Mouse (Mus musculus): ENCODE measurements around the gene Gm20388. TPM values are rescaled to one million over a fixed set of nuclear protein-coding genes. Genes with fewer than 3 reads are reported as not detected.

The Gm20388 gene
- polyA plus RNA-seq, 1 experiment from 2014 or later = not detected

DNA sequence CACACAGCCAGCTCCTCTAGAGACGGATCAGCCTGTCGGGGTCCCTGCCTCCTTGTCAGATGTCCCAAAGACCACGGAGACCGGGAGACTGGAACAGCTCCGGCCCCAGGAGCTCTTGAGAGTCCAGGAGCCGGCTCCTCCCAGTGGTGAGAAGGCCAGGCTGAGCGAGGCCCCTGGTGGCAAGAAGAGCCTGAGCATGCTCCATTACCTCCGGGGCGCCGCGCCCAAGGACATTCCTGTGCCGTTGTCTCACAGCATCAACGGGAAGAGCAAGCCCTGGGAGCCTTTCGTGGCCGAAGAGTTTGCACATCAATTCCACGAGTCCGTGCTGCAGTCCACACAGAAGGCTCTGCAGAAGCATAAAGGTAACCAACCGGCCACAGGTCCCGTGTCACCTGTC is 664.3 kb downstream of the Gm20388 start:
- H3K4me3 ChIP-seq (ENCODE audit: low read depth, low read length) = no peak overlapping the region
- H3K4me1 ChIP-seq (replicated peaks; ENCODE audit: control insufficient read depth, insufficient read depth, low read length) = no peaks in the 10 kb centered on the region
- H3K9ac ChIP-seq (ENCODE audit: low read depth, low read length) = no peak overlapping the region
- 60% methylated on average over 19 of the region's 19 CpGs for WGBS
- peak; percentile 32; the same call in 1 of the 2 replicates for TF ChIP-seq CTCF (IDR thresholded peaks at IDR 0.05; ENCODE audit: low read depth)
- no peak overlapping the region for H3K4me2 ChIP-seq (replicated peaks; ENCODE audit: low read depth)
- peaks cover 96% of the 10 kb centered on the region for H3K36me3 ChIP-seq (ENCODE audit: control insufficient read depth, insufficient read depth)
- no peak for ATAC-seq
- no peaks in the 10 kb centered on the region for H3K27me3 ChIP-seq (replicated peaks; ENCODE audit: control insufficient read depth, insufficient read depth, low read length)
- H3K9me3 ChIP-seq (ENCODE audit: control insufficient read depth) = no peaks in the 10 kb centered on the region
- H3K27ac ChIP-seq (ENCODE audit: low read depth, low read length) = no peak overlapping the region

DNA sequence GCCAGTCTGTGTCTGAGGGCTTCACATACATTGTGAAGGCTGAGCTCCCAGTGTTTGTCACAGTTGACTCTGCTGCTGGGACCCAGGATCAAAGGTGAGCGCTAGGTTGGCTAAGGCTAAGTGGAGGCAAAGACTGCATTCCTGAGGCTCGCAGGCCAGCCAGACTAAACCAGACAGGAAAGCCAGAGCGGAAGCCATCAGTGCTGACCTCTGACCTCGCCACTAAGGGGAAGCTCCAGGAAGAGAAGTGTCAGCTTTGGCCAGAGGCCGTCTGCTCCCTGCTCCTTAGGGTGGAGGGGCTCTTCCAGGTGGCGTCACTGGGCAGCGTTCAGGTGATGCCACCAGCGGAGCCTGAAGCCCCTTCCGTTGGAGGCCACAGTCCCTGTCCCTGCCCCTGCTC is 665.2 kb downstream of the Gm20388 start:
- H3K9ac ChIP-seq (ENCODE audit: low read depth, low read length) = no peak overlapping the region
- no peak overlapping the region for H3K4me2 ChIP-seq (replicated peaks; ENCODE audit: low read depth)
- no peaks in the 10 kb centered on the region for H3K4me1 ChIP-seq (replicated peaks; ENCODE audit: control insufficient read depth, insufficient read depth, low read length)
- H3K27ac ChIP-seq (ENCODE audit: low read depth, low read length) = no peak overlapping the region
- no peak overlapping the region for H3K4me3 ChIP-seq (ENCODE audit: low read depth, low read length)
- no peak for ATAC-seq
- no peak for TF ChIP-seq CTCF (IDR thresholded peaks at IDR 0.05; ENCODE audit: low read depth)
- no peaks in the 10 kb centered on the region for H3K27me3 ChIP-seq (replicated peaks; ENCODE audit: control insufficient read depth, insufficient read depth, low read length)
- no peaks in the 10 kb centered on the region for H3K9me3 ChIP-seq (ENCODE audit: control insufficient read depth)
- 66% methylated on average over 9 of the region's 9 CpGs for WGBS
- peaks cover 97% of the 10 kb centered on the region for H3K36me3 ChIP-seq (ENCODE audit: control insufficient read depth, insufficient read depth)

DNA sequence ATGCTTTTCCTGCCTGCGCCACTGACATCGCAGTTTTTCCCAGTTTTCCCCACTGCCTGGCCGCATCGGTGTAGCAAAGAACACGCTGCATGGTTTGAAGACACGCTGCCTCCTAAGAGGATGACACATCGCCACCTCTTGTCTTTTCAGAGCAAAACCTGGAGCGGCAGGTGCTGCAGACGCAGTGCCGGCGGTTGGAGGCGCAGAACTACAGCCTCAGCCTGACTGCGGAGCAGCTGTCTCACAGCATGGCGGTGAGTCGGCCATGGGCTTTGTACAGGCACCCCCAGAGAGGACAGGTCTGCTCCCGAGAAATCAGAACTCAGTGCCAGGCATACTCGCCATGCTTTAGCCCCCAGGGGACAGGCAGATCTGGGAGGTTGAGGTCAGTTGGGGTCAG is 667.2 kb downstream of the Gm20388 start:
- WGBS = 94% methylated on average over 17 of the region's 17 CpGs
- no peaks in the 10 kb centered on the region for H3K27me3 ChIP-seq (replicated peaks; ENCODE audit: control insufficient read depth, insufficient read depth, low read length)
- TF ChIP-seq CTCF (IDR thresholded peaks at IDR 0.05; ENCODE audit: low read depth) = no peak
- H3K9me3 ChIP-seq (ENCODE audit: control insufficient read depth) = no peaks in the 10 kb centered on the region
- no peaks in the 10 kb centered on the region for H3K4me1 ChIP-seq (replicated peaks; ENCODE audit: control insufficient read depth, insufficient read depth, low read length)
- H3K4me2 ChIP-seq (replicated peaks; ENCODE audit: low read depth) = no peak overlapping the region
- H3K27ac ChIP-seq (ENCODE audit: low read depth, low read length) = no peak overlapping the region; the same call in 1 of the 2 replicates
- H3K36me3 ChIP-seq (ENCODE audit: control insufficient read depth, insufficient read depth) = peaks cover 89% of the 10 kb centered on the region
- no peak overlapping the region for H3K4me3 ChIP-seq (ENCODE audit: low read depth, low read length)
- no peak overlapping the region for H3K9ac ChIP-seq (ENCODE audit: low read depth, low read length)
- ATAC-seq = no peak

DNA sequence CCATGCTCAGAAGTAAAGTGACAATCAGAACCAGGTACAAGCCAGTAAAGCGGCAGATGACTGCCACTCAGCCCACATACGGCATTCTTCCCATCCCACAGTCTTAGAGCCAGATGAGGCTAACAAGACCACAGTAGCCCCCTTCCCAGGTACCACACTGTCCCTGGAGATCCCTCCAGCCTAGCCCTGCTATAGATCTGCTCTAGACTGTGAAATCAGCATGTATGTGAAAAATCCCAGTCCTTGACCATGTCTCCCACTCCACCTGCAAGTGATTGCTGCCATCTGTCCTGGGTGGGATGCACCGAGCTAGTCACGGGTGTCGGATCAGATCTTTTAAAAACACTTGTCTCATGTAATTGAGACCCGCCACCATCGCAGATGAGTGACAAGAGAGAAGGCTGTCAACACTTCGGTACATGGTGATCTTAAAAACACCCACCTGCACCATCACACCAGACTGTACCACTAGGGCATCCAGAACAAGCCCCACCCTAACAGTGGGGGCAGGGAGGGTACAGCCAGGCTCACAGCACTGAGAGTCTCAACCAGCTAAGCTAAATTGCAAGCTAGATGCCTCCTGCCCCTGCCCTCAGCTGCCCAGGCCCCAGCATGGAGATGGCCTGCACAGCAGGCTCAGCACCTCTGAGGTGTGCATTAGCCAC is 669.8 kb downstream of the Gm20388 start:
- Histone ChIP-seq H3K36me3 (ENCODE audit: control insufficient read depth, insufficient read depth) (peaks cover 62% of the 10 kb centered on the region), H3K4me2 (replicated peaks; ENCODE audit: low read depth) (no peak overlapping the region), H3K27ac (ENCODE audit: low read depth, low read length) (no peak overlapping the region), H3K27me3 (replicated peaks; ENCODE audit: control insufficient read depth, insufficient read depth, low read length) (no peaks in the 10 kb centered on the region), H3K9me3 (ENCODE audit: control insufficient read depth) (no peaks in the 10 kb centered on the region), H3K4me3 (ENCODE audit: low read depth, low read length) (no peak overlapping the region), H3K4me1 (replicated peaks; ENCODE audit: control insufficient read depth, insufficient read depth, low read length) (no peaks in the 10 kb centered on the region), H3K9ac (ENCODE audit: low read depth, low read length) (no peak overlapping the region)
- 89% methylated on average over 8 of the region's 8 CpGs for WGBS
- no peak for TF ChIP-seq CTCF (IDR thresholded peaks at IDR 0.05; ENCODE audit: low read depth)
- ATAC-seq = no peak

DNA sequence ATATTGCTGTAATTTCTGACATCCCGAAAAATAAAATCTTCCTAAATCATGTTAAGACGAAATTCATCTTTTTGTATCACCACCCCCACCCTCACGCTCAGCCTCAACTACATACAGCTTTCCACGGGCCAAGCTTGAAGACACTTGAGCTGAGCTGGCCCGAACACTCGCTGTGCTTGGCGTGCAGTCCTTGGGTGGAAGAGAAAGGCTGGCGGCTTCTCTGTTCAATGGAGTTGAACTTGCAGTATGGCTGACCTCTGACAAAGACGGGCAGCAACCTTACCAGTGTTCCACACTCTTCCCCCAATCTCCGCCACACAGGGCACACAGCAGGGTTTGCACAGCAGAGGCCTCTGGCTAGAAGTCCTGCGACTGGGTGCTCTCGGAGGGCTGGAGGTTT is 670.7 kb downstream of the Gm20388 start:
- Histone ChIP-seq H3K4me1 (replicated peaks; ENCODE audit: control insufficient read depth, insufficient read depth, low read length) (no peaks in the 10 kb centered on the region), H3K27ac (ENCODE audit: low read depth, low read length) (no peak overlapping the region), H3K4me3 (ENCODE audit: low read depth, low read length) (no peak overlapping the region), H3K4me2 (replicated peaks; ENCODE audit: low read depth) (no peak overlapping the region), H3K36me3 (ENCODE audit: control insufficient read depth, insufficient read depth) (peaks cover 54% of the 10 kb centered on the region), H3K27me3 (replicated peaks; ENCODE audit: control insufficient read depth, insufficient read depth, low read length) (no peaks in the 10 kb centered on the region), H3K9ac (ENCODE audit: low read depth, low read length) (no peak overlapping the region), H3K9me3 (ENCODE audit: control insufficient read depth) (no peaks in the 10 kb centered on the region)
- WGBS = 88% methylated on average over 12 of the region's 12 CpGs
- no peak for ATAC-seq
- TF ChIP-seq CTCF (IDR thresholded peaks at IDR 0.05; ENCODE audit: low read depth) = no peak

DNA sequence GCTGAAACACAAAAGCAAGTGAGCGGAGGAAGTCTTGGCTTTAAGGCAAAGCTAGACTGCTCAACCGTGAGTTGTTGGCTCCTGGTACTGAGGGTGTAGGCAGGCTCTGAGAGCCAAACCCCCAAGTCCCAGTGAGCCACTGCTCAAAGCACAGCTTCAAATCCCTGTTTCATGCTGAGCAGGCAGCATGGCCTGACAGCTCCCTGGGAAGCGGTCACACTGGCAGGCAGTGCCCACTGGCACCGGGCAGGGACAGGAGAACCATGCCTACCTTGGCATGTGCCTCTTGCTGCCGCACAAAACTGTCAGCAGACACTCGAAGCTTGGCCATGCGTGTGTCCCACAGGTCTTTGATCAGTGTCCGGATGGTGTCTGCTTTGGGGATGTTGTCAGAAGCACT is 671.2 kb downstream of the Gm20388 start:
- Histone ChIP-seq H3K27me3 (replicated peaks; ENCODE audit: control insufficient read depth, insufficient read depth, low read length) (no peaks in the 10 kb centered on the region), H3K4me2 (replicated peaks; ENCODE audit: low read depth) (no peak overlapping the region), H3K9me3 (ENCODE audit: control insufficient read depth) (no peaks in the 10 kb centered on the region), H3K36me3 (ENCODE audit: control insufficient read depth, insufficient read depth) (peaks cover 49% of the 10 kb centered on the region), H3K4me1 (replicated peaks; ENCODE audit: control insufficient read depth, insufficient read depth, low read length) (no peaks in the 10 kb centered on the region), H3K9ac (ENCODE audit: low read depth, low read length) (no peak overlapping the region), H3K27ac (ENCODE audit: low read depth, low read length) (no peak overlapping the region), H3K4me3 (ENCODE audit: low read depth, low read length) (no peak overlapping the region)
- 91% methylated on average over 8 of the region's 8 CpGs for WGBS
- no peak for ATAC-seq
- no peak for TF ChIP-seq CTCF (IDR thresholded peaks at IDR 0.05; ENCODE audit: low read depth)
